Mouse (Mus musculus) spleen, adult 2 months (tissue): ENCODE data around the gene Dll4.

Source experiments
- CTCF ChIP-seq: fragments of 200-500 bp; IDR thresholded peaks from 2 replicates; pipeline ENCODE4 v1.5.1; 2011; ENCODE audit warnings: mild to moderate bottlenecking, inconsistent platforms; ENCODE audit not compliant: insufficient read depth, insufficient read length, insufficient replicate concordance; ENCODE audit errors: extremely low read depth
- POLR2A ChIP-seq: fragments of 200-500 bp; IDR thresholded peaks from 2 replicates; pipeline ENCODE4 v1.6.1; 2011; ENCODE audit warnings: low read depth, low read length, inconsistent platforms

DNA sequence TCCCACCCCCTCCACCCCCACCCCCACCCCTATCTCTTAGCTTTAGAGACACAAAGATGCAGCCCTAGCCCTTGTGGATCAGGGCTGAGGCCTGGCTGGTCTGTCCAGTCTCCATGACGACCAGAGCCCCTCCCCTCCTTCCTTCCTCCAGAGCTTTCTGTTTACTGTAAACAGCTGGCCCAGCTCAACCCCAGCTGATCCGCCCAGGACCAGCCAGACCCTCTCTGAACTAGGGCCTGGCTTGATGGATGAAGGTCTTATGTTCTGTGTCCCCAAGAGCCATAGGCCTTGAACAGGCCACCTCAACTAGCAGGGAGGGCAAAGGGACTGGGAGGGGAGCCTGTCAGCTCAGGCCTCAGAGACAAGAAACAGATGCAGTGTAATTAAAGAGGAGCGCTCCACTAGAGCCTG is 20.8 kb upstream of the Dll4 start:
- TF ChIP-seq CTCF: no peak
- no peak for TF ChIP-seq POLR2A
